Mouse (Mus musculus): ENCODE results near the gene 2300009A05Rik.

DNA sequence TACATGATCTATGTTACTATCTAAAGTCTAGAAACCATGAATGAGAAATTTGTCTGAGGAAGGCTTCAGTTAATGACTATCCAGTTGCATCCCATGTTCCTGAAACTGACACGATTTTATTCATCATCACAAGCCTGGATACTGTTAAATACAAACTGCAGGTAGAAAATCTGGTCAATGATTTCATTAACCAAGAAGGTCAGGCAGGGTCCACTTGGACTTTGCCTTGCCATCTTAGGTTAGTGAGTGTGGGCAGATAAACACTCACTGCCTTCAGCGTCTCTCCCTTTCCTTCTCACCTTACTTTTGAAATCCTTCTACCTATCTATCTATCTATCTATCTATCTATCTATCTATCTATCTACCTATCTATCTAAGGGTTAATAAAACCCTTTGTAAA is 7.7 kb downstream of the 2300009A05Rik start:
- no peak for TF ChIP-seq CTCF (IDR thresholded peaks at IDR 0.05; ENCODE audit: insufficient read depth, low read depth, low read length)
- TF ChIP-seq POLR2A (IDR thresholded peaks at IDR 0.05; ENCODE audit: insufficient read depth, low read depth, low read length) = no peak

Measured in olfactory bulb, adult 2 months (tissue).